Mouse (Mus musculus): ENCODE data around the gene Arx. TPM values are rescaled to one million over a fixed set of nuclear protein-coding genes. Genes with fewer than 3 reads are reported as not detected.

Arx gene
- polyA plus RNA-seq, 1 experiment from 2014 or later = 0.15 TPM

- ATAC-seq (ENCODE audit: low FRiP score, low TSS enrichment) = no peak
- H3K4me2 ChIP-seq (replicated peaks; ENCODE audit: low read depth, low read length) = no peak overlapping the region
- H3K27me3 ChIP-seq (ENCODE audit: insufficient read depth, low read length) = no peaks in the 10 kb centered on the region; the same call in 1 of the 2 replicates
- H3K4me1 ChIP-seq (ENCODE audit: insufficient read depth, low read length) = no peaks in the 10 kb centered on the region
- WGBS = 74% methylated on average over 2 of the region's 2 CpGs
- H3K27ac ChIP-seq (ENCODE audit: low read length) = no peak overlapping the region
- no peak overlapping the region for H3K9ac ChIP-seq (replicated peaks; ENCODE audit: low read length)
- no peaks in the 10 kb centered on the region for H3K9me3 ChIP-seq (ENCODE audit: low read length)
- no peaks in the 10 kb centered on the region for H3K36me3 ChIP-seq (ENCODE audit: insufficient read depth, low read length)
- H3K4me3 ChIP-seq (ENCODE audit: low read length) = no peak overlapping the region
These were observed 33.7 kb downstream of the Arx start for GRCm38 (mm10) chrX:93319979-93320378.

GRCm38 (mm10) chrX:93321336-93321735 lies 35.1 kb downstream of the Arx start:
- H3K9me3 ChIP-seq (ENCODE audit: low read length) = no peaks in the 10 kb centered on the region
- no peak overlapping the region for H3K4me3 ChIP-seq (ENCODE audit: low read length)
- no peaks in the 10 kb centered on the region for H3K4me1 ChIP-seq (ENCODE audit: insufficient read depth, low read length)
- H3K27me3 ChIP-seq (ENCODE audit: insufficient read depth, low read length) = no peaks in the 10 kb centered on the region; the same call in 1 of the 2 replicates
- no peak for ATAC-seq (ENCODE audit: low FRiP score, low TSS enrichment)
- no peaks in the 10 kb centered on the region for H3K36me3 ChIP-seq (ENCODE audit: insufficient read depth, low read length)
- H3K4me2 ChIP-seq (replicated peaks; ENCODE audit: low read depth, low read length) = no peak overlapping the region
- no peak overlapping the region for H3K9ac ChIP-seq (replicated peaks; ENCODE audit: low read length)
- no peak overlapping the region for H3K27ac ChIP-seq (ENCODE audit: low read length)
- WGBS = 57% methylated on average over 1 of the region's 1 CpGs

Data from kidney, embryonic 16.5 days (tissue).